Mouse (Mus musculus): Measurements from ENCODE around the gene Fbxo48.

DNA sequence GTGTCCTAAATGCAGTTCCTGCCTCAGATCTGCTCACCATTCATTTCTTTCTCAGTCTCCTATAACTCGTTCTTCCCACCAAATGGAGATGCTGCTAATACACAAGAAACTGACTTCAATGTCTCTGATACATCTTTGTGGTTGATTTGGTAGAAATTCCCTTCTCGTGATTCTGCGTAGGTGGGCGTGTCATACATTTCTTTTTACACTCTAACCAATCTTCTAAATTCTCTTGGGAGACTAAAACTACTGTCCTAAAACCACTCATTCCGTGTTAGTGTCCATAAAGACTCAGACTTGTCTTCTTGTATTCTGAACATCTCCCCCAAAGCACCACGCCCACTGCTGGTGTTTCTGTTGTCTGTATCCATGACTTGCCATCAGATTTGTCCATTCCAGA lies 5.9 kb downstream of the Fbxo48 start:
- TF ChIP-seq CTCF (conservative IDR thresholded peaks at IDR 0.05; ENCODE audit: insufficient read depth, insufficient read length, low read depth, low read length): no peak
- no peak for TF ChIP-seq POLR2A (IDR thresholded peaks at IDR 0.05; ENCODE audit: low read depth, low read length)

Data from kidney, adult 2 months (tissue).